Mouse (Mus musculus) kidney, postnatal 4 days (tissue): ENCODE results near the gene Rapgef1.
"Not testable (repeated sequence)": the region's sequence is repeated elsewhere in the genome, so short reads cannot be mapped to it uniquely, and the experiment has no call there.

Experiments used
- DNase-seq, 2 experiments: peaks; one replicate each; pipeline ENCODE4 v3.0.0; 2021; ENCODE audit warnings: mixed read lengths in 2 of 2

Rapgef1 gene

DNA sequence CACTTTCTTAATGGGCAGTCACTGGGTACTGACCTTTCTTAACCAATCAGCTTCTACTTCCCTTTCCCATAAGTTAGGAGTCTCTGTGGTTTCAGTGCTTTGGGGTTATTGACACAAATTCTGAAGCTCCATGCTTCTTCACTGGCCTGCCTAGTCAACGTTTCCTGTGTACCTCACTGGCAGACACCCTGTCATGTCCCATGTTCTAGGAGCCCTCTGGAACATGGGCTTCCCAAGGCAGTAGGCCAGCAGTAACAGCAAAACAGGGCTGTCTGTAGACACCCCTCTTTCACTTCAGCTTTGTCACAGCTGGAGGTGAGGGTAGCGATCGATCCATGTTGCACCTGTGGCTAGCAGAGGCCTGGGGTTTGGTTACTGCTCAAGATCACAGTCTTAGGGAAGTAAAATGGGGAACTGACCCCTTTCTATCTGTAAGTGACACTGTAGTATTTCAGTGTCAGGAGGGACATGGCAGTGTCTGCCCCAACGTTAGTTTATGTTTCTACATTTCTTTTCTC, 4.6 kb downstream of the Rapgef1 start:
- DNase-seq = no peak

DNA sequence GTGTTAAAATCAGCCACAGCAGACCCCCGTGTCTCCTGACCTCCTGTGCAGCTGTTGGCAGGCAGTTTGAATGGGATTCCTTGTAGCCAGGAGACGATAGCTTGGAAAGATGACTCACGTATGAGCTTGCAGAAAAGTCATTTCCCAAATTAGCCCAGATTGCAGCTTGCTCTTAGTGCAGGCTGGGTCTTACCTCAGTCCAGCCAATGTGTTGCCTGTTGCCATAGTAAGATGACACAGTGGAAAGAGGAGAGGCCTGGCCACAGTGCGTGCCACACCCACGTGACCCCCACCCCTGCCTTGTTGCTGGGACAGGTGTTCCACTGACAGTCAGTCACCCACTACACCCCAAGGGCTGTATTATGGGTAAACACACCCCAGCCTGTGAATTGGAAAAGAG, 5.2 kb downstream of the Rapgef1 start:
- DNase-seq = no peak

DNA sequence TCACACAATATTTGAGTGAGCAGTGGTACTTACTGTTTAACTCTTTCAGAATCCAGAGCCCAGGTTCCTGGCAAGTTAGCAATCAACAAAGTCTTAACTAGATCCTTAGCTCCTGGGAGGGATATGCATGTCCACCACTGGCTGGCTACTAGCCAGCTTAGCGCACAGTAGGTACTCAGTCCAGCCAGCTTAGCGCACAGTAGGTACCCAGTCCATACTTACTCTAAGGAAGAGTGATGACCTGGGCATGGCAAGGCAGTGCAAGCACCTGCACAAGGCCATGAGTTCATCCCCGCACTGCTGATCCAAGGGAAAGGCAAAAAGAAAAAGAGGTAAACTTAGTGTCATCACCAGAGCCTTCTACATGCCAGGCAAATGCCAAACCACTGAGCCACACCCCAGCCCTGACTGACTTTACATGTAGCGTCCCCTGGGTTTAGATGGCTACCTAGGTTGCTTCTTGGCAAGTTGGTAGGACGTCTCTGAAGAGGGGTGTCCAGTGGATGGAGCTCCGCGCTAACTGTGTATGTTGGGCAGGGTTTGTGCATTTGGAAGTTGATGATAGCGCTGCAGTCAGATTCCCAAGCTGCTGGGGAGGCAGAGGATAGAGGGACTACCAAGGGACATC, 6.2 kb downstream of the Rapgef1 start:
- DNase-seq = no peak

DNA sequence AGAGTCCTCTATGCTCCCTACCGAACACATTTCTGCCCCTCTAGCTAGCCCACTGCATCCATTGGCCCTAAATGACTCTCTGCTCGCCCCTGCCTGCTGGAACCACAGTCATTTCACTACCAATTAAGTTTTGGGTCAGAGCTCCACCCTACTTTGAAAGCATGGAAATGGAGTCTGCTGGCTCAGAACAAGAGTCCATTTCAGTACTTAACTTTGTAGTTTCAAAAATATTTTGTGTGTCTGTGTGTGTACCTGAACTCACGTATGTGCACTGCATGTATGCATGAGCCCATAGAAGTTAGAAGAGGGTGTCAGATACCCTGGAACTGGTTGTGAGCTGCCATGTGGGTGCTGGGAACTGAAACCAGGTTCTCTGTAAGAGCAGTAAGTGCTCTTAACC, 7.8 kb downstream of the Rapgef1 start:
- DNase-seq = no peak

DNA sequence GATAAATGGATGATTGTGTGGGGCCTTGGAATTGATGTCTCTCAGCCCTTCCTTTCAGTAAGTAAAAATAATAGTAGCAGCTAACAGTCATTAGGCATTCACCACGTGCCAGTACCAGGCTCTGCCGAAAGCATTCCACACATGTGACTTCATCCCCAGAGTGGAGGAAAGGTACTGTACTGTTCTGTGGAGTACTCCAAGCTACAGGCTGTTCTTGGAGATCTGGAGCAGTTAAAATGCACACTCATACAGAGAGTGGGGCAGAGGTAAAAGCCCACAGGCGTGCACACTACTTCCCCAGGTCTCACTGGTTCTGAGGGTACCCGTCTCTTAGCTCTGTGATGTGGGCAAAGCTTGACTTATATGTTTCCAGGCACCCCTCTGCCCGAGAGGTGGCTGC, 8.7 kb downstream of the Rapgef1 start:
- DNase-seq = no peak

DNA sequence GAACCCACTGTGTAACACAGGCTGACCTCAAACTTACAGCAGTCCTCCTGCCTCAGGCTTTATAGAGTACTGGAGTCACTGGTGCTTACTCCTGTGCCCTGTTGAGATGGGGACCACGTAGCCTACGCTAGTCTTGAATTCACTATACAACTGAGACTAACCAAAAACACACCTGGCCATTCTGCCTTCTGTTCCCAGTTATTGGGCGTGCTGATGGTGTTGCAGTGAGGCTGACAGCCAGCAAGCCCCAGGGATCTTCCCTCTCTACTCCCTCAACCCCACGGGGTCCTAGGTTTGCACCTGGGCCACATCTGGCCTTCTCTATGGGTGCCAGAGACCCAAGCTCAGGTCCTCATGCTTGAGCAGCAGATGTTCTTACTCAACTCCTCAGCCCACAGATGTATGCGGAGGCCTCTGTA, 9.3 kb downstream of the Rapgef1 start:
- DNase-seq = no peak

DNA sequence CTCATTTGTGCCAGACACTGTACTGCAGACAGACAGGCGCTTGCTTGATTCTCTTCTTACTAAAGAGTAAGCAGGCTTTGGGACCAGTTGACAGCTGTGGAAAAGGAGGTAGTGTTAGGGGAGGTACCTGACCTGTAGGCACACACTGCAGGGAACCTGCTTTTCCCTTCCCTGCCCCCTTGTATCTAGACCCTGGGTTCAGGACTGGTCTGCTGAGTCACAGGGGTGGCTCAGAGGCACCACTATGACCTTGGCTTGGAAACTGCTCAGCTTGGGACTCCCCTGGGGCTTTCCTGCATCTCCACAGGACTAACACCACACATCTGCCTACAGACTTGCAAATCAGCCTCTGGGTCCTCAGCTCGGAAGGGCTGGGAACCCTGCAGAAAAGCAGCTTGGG, 9.8 kb downstream of the Rapgef1 start:
- DNase-seq = no peak

DNA sequence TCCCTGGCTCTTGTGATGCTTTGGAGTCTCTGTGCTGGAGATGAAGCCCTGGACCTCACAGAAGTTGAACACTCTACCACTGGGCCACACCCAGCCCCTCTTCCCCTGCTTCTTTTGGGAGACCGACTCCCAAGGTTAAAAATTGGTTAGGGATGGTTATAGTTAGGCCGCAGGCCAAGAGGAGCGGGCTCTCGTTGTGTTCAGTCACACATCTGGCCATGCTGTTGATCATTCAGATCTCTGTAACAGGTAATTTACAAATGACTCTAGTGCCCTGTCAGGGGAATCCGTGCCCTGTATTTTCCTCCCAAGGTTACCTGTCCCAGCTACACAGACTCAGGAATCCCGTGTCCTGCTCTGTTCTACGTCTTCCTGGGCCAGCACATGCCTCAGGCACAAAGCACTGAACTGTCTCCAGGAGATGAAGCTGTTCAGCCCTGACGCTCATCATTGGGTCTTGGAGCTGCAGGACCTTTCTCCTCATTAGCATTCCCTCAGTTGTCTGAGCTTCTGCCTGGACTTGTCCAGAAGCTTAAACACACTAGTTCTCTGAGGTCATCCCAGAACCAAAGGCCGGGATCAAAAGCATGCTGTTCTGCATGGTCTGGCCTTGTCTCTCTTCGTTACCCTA, 10.7 kb downstream of the Rapgef1 start:
- no peak for DNase-seq

DNA sequence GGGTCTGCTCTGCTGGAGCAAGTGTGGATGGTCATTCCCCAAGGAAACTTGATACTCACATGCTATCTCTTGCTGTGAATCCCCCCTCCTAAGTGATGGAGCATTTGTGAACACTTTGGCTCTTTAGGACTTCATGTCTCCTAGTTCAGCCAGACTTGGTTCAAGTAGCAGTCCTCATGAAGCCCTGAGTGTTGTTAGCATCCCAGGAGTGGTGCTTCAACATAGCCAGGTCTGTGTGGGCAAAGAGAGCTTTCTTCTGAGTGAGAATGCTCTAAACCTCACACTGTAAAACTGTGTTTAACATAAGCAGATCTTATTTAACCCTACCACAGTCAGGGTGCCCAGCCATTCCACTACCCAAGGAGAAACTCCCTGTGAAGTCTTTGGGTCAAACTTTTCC, 11.5 kb downstream of the Rapgef1 start:
- DNase-seq = no peak

DNA sequence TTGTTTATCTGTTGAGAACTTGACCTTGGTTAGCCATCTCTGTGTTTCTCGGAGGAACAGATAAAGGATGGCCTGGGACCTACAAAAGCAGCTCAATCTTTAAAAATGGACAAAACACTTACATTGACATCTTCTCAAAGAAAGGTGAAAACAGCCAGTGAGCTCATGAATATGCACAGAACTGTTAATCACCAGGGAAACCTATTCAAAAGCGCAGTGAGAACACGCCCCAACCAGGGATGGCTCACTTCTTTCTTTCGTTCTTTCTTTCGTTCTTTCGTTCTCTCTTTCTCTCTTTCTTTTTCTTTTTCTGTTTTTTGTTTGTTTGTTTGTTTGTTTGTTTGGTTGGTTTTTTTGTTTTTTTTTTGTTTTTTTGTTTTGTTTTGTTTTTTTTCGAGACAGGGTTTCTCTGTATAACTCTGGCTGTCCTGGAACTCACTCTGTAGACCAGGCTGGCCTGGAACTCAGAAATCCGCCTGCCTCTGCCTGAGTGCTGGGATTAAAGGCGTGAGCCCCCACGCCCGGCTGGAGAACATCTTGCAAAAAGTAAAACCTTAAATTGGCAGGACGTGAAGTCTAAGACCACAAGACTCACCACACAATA, 12.1 kb downstream of the Rapgef1 start:
- DNase-seq = not testable (repeated sequence)

DNA sequence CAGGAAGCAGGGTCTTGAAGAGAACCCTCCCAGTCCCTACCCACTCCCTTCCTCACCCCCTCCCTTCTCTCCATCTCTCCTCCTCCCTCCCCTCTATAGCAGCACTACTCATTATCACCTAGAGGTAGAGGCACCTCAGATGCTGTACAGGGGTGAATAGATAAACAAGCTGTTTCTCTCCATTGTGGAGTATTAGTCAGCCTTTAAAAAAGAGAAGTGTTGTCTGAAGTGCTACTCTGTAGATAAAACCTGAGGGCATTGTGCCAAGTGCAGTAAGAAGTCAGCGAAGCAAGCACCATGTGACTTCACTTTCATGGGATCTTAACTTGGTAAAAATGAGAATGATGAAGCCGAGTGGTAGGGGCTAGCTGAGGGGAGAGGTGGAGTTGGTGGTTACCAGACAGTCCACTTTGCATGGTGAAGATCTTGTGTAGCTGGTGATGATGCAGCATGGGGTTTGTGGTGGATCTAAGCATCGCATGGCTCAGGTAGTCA, 12.7 kb downstream of the Rapgef1 start:
- DNase-seq = no peak

DNA sequence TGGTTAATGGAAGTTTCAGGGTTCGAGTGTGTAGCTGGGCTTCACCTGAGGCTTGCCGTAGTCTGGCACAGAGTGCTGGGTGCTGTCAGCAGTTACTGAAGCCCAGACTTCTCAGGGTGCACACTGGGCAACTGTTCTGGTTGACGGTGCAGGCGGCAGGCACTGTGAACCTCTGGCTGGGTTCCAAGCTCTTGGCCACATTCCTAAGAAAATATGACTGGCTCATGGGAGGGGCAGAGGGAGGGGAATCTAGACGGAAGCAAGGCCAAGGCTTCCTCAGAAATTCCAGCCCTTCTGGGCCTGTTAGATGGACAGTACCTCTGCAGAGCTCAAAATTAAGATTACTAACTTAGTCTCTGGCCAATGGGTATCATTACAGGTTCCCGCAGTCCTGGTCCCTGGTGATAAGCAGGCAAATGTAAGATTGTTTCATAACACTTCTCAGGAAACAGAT, 13.6 kb downstream of the Rapgef1 start:
- peak; percentile 88 to 92 for DNase-seq

DNA sequence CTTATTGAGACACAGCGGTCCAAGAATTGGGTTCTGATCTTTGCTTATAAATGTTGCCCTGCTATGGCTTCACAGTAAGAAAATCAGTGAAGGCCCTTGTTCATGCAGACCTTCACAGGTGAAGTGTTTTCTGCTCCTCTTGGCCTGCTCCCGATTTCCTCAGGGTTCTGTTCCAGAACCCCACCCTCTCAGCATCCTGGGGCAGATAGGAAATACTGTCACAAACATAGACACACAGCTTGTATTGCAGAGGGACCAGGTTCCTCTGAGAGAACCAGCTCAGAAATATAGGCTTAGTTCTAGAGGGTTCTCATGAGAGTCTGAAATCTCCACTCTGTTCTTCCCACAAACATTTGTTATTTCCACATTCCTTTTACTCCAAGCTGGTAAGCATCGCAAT, 14.3 kb downstream of the Rapgef1 start:
- DNase-seq = no peak

DNA sequence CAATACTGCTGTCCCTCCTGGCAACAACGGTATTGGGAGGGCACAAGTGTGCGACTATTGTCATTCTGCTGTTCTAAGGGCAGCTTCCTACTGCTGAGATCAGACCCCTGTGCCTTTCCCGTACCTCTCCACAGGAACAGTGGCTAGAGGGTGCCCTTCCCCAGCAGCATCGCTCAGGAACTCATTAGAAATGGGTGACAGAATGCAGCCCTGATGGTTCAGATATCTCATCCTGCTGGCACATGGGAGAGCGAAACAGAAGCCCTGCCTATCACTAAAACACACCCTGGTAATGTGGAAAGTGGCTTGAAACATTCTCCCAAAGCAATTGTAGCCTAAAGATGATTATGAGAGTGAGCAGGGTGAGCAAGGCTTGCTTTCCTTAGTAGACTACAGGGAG, 15.0 kb downstream of the Rapgef1 start:
- DNase-seq = no peak

DNA sequence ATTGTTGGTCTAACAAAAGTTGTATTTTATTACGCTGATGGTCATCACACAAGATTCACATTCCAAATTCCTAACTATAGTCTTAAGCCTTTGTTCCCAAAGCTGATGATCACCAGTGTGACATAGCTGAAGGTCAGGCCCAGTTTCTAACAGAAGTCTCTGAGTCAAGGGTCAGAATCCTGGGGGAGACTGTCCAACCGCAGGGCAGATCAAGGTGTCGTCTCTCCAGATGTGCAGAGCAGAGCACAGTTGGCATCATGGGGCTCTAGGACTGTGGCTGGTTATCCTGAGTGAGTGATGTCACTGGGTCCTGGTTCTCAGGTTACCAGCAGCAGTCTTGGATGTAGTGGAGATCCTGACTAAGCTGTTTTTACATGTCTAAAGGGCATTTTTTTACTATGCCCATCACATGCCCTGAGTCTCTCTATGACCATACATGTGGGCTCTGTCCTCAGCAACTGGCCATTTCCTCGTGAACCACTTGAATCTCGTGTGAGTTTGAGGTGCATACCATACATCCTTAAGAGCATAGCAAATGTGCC, 16.5 kb downstream of the Rapgef1 start:
- no peak for DNase-seq

DNA sequence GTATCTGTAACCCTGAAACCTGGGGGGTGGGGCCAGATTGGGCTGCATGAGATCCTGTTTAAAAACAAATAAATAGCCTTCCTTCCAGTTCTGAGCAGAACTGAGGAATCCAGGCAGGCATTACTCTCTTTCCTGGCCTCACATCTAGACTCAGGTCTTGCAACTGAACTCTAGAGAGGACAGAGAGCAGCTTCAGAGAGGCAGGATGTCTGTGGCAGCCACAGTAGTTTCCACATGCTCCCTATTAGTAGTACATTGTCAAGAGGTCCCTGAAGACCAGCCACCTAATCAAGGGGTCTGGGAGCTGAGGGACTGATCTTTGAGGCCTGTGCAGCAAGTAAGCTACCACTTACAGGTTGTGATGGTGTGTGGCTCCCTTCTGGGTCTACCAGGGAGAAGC, 18.0 kb downstream of the Rapgef1 start:
- DNase-seq = no peak

DNA sequence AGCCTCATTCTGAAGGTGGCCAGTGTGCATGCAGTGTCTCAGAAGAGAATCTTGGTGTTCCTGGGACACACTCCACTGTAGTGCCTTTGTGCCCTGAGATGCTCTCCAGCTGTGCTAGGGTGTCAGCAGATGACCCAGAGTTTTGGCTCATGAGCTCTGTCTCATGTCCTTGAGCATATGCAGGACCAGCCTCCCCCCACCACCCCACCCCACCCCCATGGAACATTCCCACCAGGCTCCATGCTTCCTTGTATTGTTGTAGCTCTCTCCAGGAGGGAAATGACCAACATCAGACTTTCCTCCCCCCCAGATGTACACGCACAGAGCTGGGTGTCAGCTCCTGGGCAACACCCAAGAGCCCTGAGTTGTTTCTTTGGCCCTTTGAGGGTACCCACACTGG, 19.9 kb downstream of the Rapgef1 start:
- DNase-seq = no peak

DNA sequence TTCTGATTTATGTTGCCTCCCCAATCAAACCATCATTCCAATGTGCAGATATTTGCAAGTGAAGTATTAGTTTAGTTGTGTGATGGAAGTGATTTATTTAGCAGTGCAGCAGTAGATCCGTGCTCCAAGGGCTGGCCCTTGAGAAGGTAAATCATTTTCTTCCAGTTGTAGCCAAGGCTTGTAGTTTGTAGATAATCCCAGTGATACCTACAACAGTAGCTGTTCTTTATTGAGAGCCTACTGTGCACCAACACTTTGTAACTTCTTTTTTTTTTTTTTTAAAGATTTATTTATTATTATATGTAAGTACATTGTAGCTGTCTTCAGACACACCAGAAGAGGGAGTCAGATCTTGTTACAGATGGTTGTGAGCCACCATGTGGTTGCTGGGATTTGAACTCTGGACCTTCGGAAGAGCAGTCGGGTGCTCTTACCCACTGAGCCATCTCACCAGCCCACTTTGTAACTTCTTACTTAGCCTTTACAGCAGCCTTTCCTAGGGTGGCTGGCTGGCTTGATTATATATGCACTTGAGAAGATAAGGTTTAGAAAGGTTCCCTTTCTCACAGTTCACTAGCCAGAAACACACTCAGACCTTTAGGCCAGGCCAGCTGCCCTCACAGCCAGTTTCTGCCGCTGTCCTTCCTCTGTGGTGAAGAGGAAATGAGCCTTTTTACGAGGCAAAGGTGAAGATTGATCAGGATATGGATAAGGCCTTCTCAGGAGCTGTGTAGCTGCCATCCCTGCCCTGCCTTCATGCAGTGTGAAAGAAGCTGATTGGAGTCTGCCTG, 20.6 kb downstream of the Rapgef1 start:
- no peak for DNase-seq

DNA sequence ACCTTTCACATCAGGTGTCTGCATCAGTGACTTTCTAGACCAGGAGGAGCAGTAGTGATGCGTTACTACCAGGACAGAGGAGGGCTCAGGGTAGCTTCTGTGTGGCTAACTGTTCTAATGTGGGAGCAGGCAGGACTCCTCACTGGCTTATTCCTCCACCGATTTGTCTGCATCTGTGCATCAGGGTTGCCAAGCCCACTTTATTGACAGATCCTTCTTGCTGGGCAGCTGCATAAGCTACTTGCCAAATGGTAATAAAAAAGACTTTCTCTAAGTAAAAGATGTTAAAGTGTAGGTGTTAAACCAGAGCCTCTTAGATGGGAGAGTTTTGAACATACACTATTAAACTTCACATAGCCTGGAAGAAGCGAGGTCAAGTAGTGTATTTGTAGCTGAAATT, 22.2 kb downstream of the Rapgef1 start:
- no peak for DNase-seq

DNA sequence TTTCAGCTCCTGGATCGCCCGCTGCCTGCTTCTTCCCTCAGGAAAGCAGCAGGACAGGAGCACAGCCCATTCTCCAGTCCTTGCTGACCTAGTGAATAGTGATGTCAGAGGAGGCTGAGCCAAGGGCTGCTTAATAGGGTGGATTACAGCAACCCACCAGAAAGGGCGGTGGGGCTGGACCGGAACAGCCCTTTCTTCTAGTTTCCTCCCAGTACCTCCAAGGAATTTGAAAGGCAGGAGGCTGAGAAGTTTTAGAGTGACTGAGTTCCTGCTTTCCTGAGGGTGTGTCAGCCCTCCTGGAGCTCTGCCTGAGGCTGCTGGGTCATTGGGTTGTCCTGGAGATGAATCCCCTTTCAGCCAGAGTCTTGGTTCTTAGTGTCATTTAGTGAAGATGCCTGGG, 23.9 kb downstream of the Rapgef1 start:
- DNase-seq = peak; percentile 36 to 57

DNA sequence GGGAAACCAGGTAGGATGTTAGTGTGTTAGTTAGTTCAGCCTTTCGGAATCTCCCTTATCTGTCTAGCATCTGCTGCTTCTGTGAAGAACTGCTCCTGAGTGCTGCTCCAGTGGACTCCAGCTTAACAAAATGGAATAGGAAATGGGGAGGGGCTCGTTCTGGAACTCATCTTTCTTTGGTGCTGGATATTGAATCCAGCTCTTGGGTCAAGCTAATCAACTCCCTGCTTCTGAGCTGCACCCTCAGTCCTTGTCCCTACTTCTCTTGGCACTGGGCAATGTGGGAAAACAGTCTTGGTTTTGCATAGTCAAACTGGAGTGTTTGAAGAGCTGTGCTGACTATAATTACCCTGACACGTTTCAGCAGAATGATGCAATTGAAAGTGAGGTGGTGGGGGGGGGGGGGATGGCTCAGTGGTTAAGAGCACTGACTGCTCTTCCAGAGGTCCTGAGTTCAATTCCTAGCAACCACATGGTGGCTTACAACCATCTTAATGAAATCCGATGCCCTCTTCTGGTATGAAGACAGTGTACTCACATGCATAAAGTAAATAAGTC, 25.6 kb downstream of the Rapgef1 start:
- DNase-seq = no peak

DNA sequence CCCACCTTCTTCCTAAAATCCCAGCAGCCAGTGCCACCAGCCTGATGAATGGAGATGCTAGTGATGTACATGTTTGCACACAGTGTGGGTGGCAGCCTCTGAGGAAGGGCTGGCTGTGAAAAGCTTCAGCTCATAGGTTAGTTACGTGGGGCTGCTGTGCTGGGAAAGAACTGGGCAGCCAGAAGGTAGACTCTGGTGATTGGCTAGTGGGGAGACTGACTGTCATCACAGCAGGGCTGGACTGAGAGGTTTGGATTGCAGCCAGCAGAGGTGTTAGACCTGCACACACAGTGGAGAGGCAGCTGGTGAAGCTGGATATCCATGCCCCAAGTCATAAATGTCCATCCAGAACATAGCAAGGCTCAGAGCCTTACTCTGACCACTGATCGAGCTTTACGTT, 27.1 kb downstream of the Rapgef1 start:
- no peak for DNase-seq

DNA sequence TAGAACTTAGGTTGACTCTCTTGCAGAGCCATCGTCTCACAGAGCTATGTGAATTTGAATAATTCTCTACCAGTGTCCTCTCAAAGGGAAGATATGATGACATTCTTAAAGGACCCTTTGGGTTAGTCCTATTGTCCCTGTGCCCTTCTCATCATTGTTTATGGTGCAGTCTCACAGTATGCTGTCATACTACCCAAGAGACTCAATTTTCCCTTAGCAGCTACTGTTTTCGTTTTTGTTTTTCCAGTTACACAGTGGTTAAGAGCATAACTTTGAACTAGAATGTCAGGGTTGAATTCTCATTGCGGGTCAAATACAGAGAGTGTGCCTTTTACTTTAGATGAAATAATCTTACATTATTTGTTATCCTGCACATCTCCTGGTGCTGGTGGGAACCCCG, 27.6 kb downstream of the Rapgef1 start:
- DNase-seq = no peak
